Mouse (Mus musculus) heart, embryonic 12.5 days (tissue): ENCODE measurements around the gene Ssmem1. TPM values are rescaled to one million over a fixed set of nuclear protein-coding genes. Genes with fewer than 3 reads are reported as not detected.

ENCODE experiments used
- ATAC-seq: fragments of 200-750 bp; cut with Nextera tagmentation; 2 replicates; pipeline ENCODE4 v1.8.0; 2017; ENCODE audit warnings: moderate TSS enrichment, moderate library complexity; ENCODE audit not compliant: insufficient number of reproducible peaks, low FRiP score
- H3K27ac ChIP-seq: fragments of 300-500 bp; sonication (generic); 2 replicates; pipeline ENCODE4 v1.5.1; 2016; ENCODE audit warnings: mild to moderate bottlenecking, moderate library complexity; ENCODE audit not compliant: poor library complexity, severe bottlenecking
- H3K27me3 ChIP-seq: fragments of 300-500 bp; sonication (generic); replicated peaks from 2 replicates; pipeline ENCODE4 v1.6.1; 2016; ENCODE audit warnings: mild to moderate bottlenecking, moderate library complexity
- H3K36me3 ChIP-seq: fragments of 300-500 bp; sonication (generic); 2 replicates; pipeline ENCODE4 v1.6.1; 2016; ENCODE audit warnings: mild to moderate bottlenecking, moderate library complexity
- H3K4me1 ChIP-seq: fragments of 300-500 bp; sonication (generic); replicated peaks from 2 replicates; pipeline ENCODE4 v1.6.1; 2016; ENCODE audit warnings: mild to moderate bottlenecking
- H3K4me2 ChIP-seq: fragments of 300-500 bp; sonication (generic); 2 replicates; pipeline ENCODE4 v1.6.1; 2016; ENCODE audit warnings: mild to moderate bottlenecking, moderate library complexity
- H3K4me3 ChIP-seq: fragments of 300-500 bp; sonication (generic); 2 replicates; pipeline ENCODE4 v1.5.1; 2016; ENCODE audit warnings: mild to moderate bottlenecking
- H3K9ac ChIP-seq: fragments of 300-500 bp; sonication (generic); 2 replicates; pipeline ENCODE4 v1.6.1; 2016; ENCODE audit warnings: mild to moderate bottlenecking, moderate library complexity
- H3K9me3 ChIP-seq: fragments of 300-500 bp; sonication (generic); replicated peaks from 2 replicates; pipeline ENCODE4 v1.6.1; 2016; ENCODE audit warnings: mild to moderate bottlenecking, moderate library complexity
- WGBS: fragments of 180-500 bp; shearing (Covaris S2); methylation state at CpG from one replicate; pipeline ENCODE4 v1.1.7; 2016; 5-methylcytosine and 5-hydroxymethylcytosine counted together
- polyA plus RNA-seq: library from polyadenylated mRNA; unstranded; fragments of >200 nt; fragmentation: Nextera tagmentation; extraction: Ambion mirVana; gene quantifications from 2 replicates; pipeline ENCODE4 v1.2.1, GENCODE M21; 2016

Gene Ssmem1
- polyA plus RNA-seq, 1 experiment from 2014 or later, result 0.26 TPM

DNA sequence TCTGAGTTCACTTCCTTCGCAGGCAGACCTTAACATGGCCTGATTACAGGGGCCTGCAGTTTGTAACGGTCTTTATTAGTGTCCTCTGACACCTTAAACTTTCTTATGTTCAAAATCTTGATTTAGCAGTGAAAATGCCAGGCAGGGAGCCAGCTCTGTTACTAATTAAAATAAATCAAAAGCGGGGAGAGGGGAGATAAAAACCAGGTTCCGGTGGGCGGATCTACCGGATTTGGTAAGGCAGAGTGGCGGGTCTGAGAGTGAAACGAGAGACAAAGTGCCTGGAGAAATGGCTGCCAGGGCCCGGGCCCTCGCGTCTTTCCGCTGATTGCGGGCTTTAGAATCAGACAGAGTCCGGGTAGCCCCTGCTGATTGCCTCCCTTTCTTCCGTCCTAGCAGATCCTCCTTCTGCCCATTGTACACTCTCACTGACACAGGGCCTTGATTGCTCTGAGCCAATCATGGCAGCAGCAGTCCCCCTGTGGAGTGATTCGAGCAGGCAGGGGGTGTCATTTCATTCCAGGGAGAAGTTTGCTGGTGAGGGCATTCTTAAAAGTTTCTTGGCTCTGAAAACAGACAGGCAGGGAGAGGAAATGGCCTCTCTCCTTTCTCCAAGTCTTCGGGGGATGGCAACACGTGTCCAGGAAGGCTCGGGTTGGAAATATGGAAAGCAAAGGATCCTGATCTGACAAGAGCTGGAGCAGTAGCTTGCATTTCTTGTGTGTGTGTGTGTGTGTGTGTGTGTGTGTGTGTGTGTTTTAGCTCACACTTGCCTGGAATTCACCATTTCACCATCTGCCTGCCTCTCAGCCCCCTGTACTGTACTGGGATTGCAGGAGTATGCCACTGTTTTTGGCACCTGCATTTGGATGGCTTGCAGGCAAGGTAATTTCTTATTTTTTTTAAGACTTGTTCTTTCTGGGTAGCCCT lies 17.2 kb downstream of the Ssmem1 start:
- ATAC-seq, result peak; percentile 33; the same call in 1 of the 2 replicates
- H3K36me3 ChIP-seq, result no peaks in the 10 kb centered on the region
- H3K4me3 ChIP-seq, result no peak overlapping the region
- peak overlapping the region; percentile 94 for H3K27ac ChIP-seq
- no peaks in the 10 kb centered on the region for H3K9me3 ChIP-seq
- 19% methylated on average over 19 of the region's 19 CpGs for WGBS
- H3K4me2 ChIP-seq, result peak overlapping the region; percentile 30
- H3K4me1 ChIP-seq, result peaks cover 55% of the 10 kb centered on the region
- H3K27me3 ChIP-seq, result no peaks in the 10 kb centered on the region
- H3K9ac ChIP-seq, result 0 out of 2 replicates have a peak overlapping the region, but pooled peaks have one; percentile 6

DNA sequence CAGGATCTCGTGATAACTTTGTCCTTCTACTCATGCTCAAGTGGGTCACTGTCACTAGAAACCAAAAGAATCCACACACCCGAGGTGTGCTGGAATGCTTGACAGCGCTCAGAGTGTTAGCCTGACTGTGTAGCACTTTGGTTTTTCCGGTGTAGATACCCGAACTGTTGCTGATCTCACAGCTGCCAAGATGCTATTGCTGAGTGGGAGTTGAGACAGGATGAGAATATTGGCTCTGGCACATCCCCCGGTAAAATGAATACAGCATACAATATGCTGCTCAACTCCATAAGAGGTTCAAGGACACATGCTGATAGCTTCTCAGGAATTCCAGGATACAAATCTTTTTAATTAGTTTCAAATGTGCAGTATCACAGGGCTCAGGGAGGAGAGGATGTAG lies 19.2 kb downstream of the Ssmem1 start:
- whole genome bisulfite sequencing, result 22% methylated on average over 6 of the region's 6 CpGs
- peaks cover 52% of the 10 kb centered on the region for H3K4me1 ChIP-seq
- H3K4me2 ChIP-seq, result 0 out of 2 replicates have a peak overlapping the region, but pooled peaks have one; percentile 2
- H3K27me3 ChIP-seq, result no peaks in the 10 kb centered on the region
- peak; percentile 62 for ATAC-seq
- no peak overlapping the region for H3K4me3 ChIP-seq
- no peaks in the 10 kb centered on the region for H3K36me3 ChIP-seq
- H3K27ac ChIP-seq, result peak overlapping the region; percentile 94
- no peaks in the 10 kb centered on the region for H3K9me3 ChIP-seq
- no peak overlapping the region for H3K9ac ChIP-seq

DNA sequence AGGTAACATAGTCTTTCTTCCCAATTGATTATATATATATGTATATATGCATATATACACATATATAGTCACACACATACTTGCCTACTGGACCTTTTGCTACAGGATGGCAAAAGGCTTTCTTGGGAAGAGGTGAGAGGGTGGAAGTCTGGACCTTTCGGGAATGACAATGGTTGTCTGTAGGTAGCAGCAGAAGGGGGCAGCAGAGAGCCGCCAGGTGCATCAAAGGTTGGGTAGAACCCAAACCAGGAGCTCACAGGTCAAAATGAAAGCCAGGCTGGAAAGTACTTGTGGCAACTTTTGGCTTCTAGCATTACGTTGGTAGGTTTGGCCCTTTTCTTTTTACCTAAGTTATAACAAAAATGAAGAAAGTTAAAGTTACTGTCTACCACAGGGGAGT lies 25.7 kb downstream of the Ssmem1 start:
- Histone ChIP-seq H3K4me1 (no peaks in the 10 kb centered on the region; the same call in 1 of the 2 replicates), H3K4me3 (no peak overlapping the region), H3K27ac (no peak overlapping the region), H3K36me3 (no peaks in the 10 kb centered on the region), H3K9me3 (no peaks in the 10 kb centered on the region), H3K27me3 (no peaks in the 10 kb centered on the region), H3K4me2 (no peak overlapping the region), H3K9ac (no peak overlapping the region)
- WGBS, result 39% methylated on average over 3 of the region's 3 CpGs
- ATAC-seq, result no peak

DNA sequence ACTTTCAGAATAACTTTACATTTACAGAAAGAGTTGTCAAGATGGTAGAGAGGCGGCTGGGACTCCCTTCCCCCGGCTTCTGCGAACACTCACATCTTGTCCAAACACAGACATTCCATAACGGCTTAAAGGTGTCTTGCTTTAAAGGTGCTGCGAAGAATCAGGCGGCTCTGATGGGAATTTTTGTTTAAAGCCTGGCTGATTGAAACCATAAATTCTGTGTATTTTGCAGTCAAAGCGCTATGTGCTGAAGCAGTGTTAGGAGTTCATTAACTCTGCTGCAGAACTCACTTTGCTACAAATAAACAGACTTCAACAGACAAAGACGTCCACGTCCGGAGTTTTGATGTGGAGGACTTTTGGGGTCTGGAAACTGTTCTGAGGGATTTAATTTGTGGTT lies 28.6 kb downstream of the Ssmem1 start:
- Histone ChIP-seq H3K27ac (no peak overlapping the region), H3K9me3 (no peaks in the 10 kb centered on the region), H3K4me1 (peaks cover 22% of the 10 kb centered on the region), H3K4me3 (no peak overlapping the region), H3K4me2 (no peak overlapping the region), H3K9ac (no peak overlapping the region), H3K27me3 (no peaks in the 10 kb centered on the region), H3K36me3 (no peaks in the 10 kb centered on the region)
- ATAC-seq, result no peak
- WGBS, result 62% methylated on average over 10 of the region's 10 CpGs

DNA sequence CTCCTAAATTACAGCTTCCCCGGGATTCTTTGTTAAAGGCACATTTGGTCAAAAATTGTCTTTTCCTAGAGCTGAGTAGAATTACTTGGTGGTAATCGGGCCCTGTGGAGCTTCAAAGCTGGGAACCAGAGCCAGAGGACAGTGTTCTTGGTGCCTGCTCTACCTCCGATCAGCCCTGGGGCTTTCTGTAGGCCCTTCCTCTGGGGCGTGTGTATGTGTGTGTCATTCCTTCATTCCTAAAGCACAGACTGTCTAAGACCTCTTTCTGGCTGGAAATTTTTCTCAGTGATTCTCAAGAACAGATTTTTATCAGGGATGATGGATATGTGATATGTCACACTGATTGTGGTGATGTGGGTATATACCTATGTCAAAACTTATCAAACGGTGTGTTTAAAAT lies 29.2 kb downstream of the Ssmem1 start:
- no peak overlapping the region for H3K9ac ChIP-seq
- H3K4me1 ChIP-seq, result peaks cover 28% of the 10 kb centered on the region
- H3K36me3 ChIP-seq, result no peaks in the 10 kb centered on the region
- 76% methylated on average over 5 of the region's 5 CpGs for WGBS
- H3K9me3 ChIP-seq, result no peaks in the 10 kb centered on the region
- H3K27me3 ChIP-seq, result no peaks in the 10 kb centered on the region
- ATAC-seq, result no peak
- H3K27ac ChIP-seq, result no peak overlapping the region
- H3K4me2 ChIP-seq, result no peak overlapping the region
- H3K4me3 ChIP-seq, result no peak overlapping the region

DNA sequence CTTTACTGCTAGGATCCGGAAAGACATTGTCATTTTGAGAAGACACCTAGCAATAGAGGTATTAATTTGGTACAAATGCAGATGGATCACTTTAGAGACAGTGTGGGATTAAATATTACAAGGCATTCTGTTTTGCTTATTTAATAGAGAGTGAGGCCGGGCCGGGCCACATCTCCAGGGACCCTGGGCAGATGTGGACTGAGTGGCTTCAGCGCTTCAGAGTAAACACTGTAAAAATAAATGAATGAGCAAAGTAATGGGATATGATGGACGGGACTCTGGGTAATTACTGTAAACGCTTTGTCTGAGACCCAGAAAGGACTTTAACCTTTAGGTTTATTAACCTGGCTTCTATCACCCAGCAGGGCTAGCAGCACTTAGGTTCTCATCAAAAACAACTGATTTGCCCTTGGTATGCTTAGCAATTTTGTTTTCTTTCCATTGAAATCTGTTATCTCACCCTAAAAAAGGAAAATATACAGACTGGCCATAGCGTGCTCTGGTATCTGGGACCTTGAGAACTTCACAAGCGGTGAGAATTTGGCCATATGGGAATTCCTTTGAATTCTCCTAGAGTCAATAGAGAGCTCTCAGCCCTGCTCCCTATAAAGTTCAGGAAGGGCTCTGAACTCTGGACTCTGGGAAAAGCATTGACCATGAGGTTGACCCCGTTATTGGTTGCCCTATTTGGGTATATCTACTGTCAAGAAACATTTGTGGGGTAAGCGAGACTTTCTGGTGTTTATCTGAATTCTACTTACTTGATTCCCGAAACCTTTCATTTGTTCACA lies 31.6 kb downstream of the Ssmem1 start, which contains the start of gene Cpa2:
Cpa2 (plus strand) TSS at position 574 of the 791 bp plus-strand sequence.
- Histone ChIP-seq H3K9me3 (no peaks in the 10 kb centered on the region), H3K9ac (no peak within 1 kb of the TSS), H3K36me3 (no peaks in the 10 kb centered on the region), H3K4me1 (peaks cover 44% of the 10 kb centered on the region), H3K27me3 (no peaks in the 10 kb centered on the region), H3K4me3 (no peak within 1 kb of the TSS), H3K4me2 (no peak within 1 kb of the TSS), H3K27ac (peak within 1 kb of the TSS; percentile 70)
- ATAC-seq, result no peak
- 57% methylated on average over 11 of the region's 11 CpGs for WGBS

DNA sequence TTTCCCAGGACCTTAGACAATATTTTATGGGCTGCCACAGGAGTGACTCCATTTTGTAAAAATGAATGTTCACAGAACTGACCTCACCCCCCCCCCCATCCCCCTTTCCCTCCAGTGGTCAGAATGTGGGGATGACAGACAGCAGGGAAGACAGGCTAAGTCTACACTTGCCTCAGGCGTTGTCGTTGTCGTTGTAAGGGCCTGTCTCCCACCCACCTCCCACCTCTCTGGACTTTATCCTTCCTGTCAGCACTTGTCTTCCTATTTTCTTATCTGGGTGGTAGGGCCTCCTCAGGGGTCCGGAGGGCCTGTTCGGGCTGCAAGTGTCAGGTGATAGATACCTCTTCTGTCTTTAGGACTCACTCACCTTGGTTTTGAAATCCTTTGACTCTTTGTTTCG lies 32.6 kb downstream of the Ssmem1 start:
- H3K4me2 ChIP-seq, result no peak overlapping the region
- H3K9me3 ChIP-seq, result no peaks in the 10 kb centered on the region
- H3K27ac ChIP-seq, result peak overlapping the region; percentile 70
- H3K27me3 ChIP-seq, result no peaks in the 10 kb centered on the region
- peak; percentile 69; the same call in 1 of the 2 replicates for ATAC-seq
- no peak overlapping the region for H3K4me3 ChIP-seq
- no peaks in the 10 kb centered on the region for H3K36me3 ChIP-seq
- peaks cover 52% of the 10 kb centered on the region for H3K4me1 ChIP-seq
- 12% methylated on average over 6 of the region's 6 CpGs for WGBS
- no peak overlapping the region for H3K9ac ChIP-seq

DNA sequence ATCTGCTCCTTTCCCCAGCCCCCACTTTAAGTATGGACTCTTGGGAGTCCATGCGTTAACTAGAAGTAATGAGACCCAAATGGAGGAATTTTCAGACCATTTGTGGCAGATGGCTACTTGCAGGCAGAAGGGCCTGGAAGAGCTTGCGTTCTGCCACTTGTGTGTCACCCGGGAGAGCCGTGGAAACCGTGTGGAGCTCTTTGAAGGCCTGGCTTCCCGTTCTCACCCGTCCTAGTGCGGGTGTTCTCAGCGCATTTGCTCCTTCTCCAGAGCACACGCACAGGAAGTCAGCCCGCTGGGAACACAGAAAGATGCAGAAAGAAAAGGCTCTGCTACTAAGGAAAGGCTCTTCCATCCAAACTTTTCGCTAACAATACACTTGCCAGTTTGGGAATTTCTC lies 33.4 kb downstream of the Ssmem1 start:
- Histone ChIP-seq H3K4me3 (no peak overlapping the region), H3K9me3 (no peaks in the 10 kb centered on the region), H3K4me1 (peaks cover 58% of the 10 kb centered on the region), H3K36me3 (no peaks in the 10 kb centered on the region), H3K27me3 (no peaks in the 10 kb centered on the region), H3K4me2 (no peak overlapping the region), H3K9ac (0 out of 2 replicates have a peak overlapping the region, but pooled peaks have one; percentile 36), H3K27ac (peak overlapping the region; percentile 65)
- ATAC-seq, result no peak
- WGBS, result 25% methylated on average over 12 of the region's 12 CpGs

DNA sequence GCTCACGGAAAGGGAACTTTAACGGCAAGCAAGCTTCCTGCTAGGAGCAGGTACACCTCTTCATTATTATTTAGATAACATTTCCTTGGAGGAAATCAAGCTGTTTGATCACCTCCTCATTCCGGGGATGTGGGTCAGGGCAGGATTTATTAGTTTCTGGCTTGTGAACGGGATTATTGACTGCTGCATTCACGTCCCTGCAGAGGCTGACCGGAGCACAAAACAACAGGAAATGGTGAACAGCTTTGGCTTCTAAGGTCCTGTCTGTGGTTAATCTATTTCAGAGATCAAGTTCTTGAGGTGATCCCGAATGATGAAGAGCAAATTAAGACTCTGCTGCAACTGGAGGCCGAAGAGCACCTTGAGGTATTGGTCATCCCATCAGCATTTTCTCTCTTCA lies 34.2 kb downstream of the Ssmem1 start:
- no peaks in the 10 kb centered on the region for H3K9me3 ChIP-seq
- H3K4me3 ChIP-seq, result no peak overlapping the region
- H3K27me3 ChIP-seq, result no peaks in the 10 kb centered on the region
- H3K4me2 ChIP-seq, result no peak overlapping the region
- H3K36me3 ChIP-seq, result no peaks in the 10 kb centered on the region
- peaks cover 59% of the 10 kb centered on the region for H3K4me1 ChIP-seq
- H3K27ac ChIP-seq, result peak overlapping the region; percentile 11; the same call in 1 of the 2 replicates
- ATAC-seq, result no peak
- no peak overlapping the region for H3K9ac ChIP-seq
- 49% methylated on average over 8 of the region's 8 CpGs for WGBS

DNA sequence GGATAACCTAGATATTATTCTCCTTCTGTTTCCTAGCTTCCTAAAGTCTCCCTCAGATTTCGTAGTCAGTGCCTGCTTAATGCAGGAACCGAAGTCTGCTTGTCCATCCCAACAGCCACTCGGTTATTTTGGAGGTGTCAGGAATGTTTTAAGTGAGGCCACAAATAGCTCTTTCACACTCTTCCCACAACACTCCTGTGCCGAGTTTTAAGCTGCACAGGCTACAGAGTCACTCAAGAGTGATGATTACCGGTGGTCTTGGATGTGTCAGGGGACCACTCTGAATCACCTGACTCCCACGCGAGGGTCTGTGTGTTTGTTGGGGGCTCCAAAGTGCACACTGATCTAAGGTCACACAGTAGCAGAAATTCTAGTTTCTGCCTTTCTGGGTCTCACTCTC lies 36.0 kb downstream of the Ssmem1 start:
- Histone ChIP-seq H3K27ac (peak overlapping the region; percentile 91), H3K9ac (no peak overlapping the region)
- ATAC-seq, result no peak; the same call in 1 of the 2 replicates

More for the DNA sequence above, 36.0 kb downstream of the Ssmem1 start:
- Histone ChIP-seq H3K4me2 (peak overlapping the region; percentile 29; the same call in 1 of the 2 replicates), H3K9me3 (no peaks in the 10 kb centered on the region), H3K4me1 (peaks cover 66% of the 10 kb centered on the region), H3K27me3 (no peaks in the 10 kb centered on the region), H3K36me3 (no peaks in the 10 kb centered on the region), H3K4me3 (no peak overlapping the region)
- WGBS, result 43% methylated on average over 7 of the region's 7 CpGs
